Mouse (Mus musculus) T-helper 2 cell (primary cell): ENCODE data around the gene Adprhl1.

Experiments used
- in situ Hi-C: fragments of 300-600 bp; cut with MboI, MseI; formaldehyde crosslinking; loops from one replicate; pipeline ENCODE4 v1.15.1; 2025; ENCODE audit warnings: high pct_unique_total_duplicates

The Adprhl1 gene

DNA sequence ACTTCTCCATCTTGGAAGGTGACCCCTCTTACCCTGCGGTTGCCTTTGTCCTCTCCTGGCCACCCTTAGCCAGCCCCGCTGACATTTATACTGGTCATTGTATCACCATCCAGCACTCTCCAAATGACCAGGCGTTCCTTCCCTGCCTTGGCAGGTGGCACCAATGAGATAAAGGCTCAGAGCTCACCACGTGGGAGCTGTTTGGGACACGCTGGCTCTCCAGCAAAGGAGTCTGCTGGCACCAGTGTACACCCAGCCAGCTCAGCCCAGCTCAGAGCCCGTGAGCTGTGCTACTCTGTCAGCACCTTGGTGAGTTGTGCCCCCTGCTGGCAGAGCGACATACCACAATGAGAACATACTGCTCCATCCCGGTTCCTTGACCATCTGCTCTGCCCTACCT is at the start of gene Adprhl1:
Adprhl1 (minus strand) TSS at position 144 of the 400 bp plus-strand sequence.
- in situ Hi-C loops: no loop called here

DNA sequence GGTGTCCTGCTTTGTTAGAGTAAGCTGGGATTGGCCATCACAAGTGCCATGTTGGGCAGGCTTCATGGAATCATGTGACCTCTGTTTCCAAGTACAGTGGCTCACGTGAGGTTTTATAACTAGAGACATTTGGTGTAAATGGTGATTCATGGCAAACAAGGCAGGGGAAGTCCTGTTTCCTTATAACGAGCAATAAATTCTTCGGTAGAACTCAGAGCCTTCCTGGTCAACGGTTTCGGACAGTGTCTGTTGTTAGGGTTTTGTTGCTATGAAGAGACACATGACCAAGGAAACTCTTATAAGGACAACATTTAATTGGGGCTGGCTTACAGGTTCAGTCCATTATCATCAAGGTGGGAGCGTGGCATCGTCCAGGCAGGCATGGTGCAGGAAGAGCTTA is 47.1 kb upstream of the Adprhl1 start:
- in situ Hi-C loops: no loop called here

DNA sequence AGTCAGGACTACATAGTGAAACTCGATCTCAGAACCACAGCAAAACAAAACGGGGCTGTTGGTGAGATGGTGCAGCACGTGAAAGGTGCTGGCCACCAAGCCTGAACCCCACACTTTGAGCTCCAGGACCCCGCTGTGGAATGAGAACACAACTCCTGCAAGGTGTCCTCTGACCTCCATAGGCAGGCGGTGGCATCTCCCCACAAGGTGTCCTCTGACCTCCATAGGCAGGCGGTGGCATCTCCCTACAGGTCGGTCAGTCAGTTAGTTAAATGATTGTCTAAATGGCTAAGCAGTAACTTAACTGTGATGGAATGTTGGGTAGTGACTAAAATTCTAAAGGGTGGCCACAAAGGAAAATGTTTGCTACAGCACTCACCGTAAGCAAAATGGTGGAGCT is 45.6 kb upstream of the Adprhl1 start:
- in situ Hi-C loops: no loop called here

DNA sequence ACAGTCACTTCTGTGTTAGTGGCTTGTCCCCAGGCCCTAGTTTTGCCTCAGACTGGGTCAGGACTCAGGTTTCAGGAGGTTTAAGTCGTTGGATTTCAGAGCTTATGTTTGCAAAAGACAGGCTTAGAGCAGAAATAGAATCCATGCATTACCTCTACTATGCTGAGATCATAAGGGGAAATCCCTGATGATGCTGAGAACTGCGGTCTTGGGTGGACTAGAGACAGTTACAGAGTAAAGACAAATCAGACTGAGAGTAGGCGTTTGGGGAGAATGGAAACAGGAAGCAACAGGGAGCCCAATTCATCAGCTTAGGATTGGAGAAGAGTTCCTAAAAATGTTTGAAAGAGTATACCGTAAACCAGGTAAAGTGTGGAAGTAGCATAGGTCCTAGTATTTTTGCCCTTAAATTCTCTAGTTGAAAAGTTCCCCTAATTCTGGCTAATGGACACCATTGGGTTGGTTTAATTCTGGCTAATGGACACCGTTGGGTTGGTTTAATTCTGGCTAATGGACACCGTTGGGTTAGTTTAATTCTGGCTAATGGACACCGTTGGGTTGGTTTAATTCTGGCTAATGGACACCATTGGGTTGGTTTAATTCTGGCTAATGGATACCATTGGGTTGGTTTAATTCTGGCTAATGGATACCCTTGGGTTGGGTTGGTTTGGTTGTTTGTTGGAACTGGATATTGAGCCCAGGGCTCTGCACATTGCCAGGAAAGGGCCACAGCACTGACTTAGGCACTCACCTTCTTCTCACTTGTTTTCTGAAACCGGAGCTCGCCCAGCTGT is 39.9 kb upstream of the Adprhl1 start:
- in situ Hi-C loops: no loop called here

DNA sequence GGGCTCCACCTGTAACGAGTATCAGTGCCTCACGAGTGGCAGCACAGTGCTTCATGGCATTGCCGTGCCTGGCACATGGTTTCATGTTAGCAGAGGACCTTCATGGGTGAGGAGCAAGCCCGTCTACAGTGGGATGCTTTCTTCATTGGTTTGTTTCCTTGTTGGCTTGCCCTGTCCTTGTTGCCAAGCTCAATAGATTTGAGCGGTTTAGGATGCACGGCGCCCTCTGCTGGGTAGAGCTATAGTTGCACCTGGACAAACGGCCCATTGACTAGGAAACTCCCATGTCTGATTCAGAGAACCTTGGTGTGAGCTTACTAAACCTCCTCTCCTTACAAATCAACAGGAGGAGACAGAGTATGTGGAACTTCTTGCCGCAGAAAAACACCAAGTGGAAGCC is 38.4 kb upstream of the Adprhl1 start:
- in situ Hi-C loops: no loop called here

DNA sequence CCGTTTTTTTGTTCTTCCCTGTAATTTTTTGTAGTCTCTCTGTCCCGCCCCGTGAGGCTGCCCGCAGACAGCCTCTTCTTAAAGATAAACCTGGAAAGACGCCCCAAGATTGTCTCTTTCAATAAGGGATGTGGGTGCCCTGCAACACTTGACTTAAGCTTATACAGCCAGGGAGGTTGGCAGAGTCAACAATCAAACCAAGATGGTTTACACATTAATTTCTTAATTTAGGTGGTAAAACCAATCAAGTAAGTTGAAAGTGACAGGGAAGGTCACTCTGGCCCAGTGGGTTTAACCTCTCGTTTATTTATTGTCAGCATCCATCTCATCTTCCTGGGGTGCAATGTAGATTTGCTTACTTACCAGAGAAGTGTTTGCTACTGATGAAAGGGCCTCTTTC is 34.7 kb upstream of the Adprhl1 start:
- in situ Hi-C loops: loop anchor here (5.0 kb wide), 1 partner anchor 49 kb away; the partner anchor contains the start of gene Tfdp1

DNA sequence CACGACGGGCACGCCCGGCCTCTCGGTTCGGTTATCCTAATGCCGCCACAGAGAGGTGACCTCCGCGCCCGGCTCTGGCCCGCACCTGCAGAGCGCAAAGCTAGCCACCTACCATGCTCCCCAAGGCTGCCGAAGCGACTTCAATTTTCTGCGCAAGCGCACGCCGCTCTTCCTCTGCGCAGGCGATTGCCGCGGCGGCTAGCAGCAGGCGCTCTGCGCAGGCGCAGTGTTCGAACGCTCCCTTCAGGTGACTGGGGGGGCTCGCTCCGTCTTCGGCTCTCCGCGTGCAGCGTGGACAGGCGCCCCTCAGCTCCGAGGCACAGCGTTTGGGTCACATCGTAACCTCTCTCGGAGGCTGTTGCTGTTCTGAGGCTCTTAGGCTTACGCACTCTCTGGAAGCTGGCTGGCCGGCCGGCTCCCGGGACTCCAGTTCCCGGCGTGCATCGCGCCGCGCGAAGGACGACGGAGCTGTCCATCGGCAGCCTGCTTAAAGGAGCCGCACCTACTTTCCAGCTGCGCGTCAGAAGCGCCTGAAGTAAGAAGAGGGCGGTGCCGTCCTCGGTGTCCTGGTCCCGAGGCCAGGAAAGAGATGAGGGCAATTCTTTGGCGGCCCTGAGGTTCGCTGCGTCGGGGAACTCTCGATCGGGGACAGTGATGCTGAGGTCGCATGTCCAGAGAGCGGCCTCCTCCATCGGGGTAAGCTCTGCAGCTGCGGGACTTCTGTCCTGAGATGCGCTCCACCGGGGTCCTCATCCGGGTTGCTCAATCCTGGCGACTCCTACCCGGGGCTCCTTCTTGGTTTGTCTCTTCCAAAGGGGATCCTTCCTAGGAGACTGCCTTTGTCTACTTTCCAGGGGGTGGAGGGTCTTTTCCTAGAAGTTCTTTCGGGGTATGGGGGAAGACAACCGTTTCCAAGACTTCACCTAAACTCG is 34.0 kb upstream of the Adprhl1 start, which contains the start of the genes Dcun1d2 and Tmco3:
Dcun1d2 (minus strand) TSS at position 440 of the 932 bp plus-strand sequence.
Tmco3 (plus strand) TSS at position 499 of the 932 bp plus-strand sequence.
- in situ Hi-C loops: loop anchor here (5.0 kb wide), 1 partner anchor 49 kb away; the partner anchor contains the start of gene Tfdp1

DNA sequence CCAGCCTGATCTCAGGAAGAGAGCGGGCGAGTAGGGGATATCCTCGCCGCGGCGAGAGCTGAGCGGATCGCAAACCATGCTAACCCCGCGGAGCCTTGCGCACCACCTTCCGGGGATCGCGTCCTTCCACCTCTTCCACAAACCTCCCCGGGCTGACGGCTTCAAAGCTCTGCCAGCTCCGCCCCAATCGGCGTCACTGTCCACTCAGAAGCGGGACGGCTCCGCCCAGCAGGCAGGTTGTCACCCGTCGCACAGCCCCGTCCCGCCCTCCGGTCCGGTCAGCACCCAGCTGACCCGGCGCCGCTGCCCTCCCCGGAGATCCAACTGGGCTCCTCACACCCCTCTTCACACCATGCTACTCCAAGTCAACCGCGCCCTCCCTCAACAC is 33.3 kb upstream of the Adprhl1 start:
- in situ Hi-C loops: loop anchor here (5.0 kb wide), 1 partner anchor 50 kb away; the partner anchor contains the start of gene Tfdp1

DNA sequence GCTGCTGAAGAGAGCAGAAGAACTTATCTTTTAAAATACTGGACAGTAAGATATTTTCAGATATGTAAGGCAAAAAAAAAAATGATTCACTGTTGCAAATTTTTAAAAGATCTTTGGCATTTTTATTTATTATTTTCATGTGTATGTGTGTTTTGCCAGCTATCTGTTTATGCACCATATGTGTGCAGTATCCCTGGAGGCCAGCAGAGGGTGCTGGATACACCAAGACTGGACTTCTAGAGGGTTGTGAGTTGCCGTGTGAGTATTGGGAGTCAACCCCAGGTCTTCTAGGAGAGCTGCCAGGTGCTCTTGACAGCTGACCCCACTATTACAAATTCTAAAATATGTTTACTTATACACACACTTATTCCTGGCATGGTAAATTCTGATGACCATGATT is 29.2 kb upstream of the Adprhl1 start:
- in situ Hi-C loops: no loop called here

DNA sequence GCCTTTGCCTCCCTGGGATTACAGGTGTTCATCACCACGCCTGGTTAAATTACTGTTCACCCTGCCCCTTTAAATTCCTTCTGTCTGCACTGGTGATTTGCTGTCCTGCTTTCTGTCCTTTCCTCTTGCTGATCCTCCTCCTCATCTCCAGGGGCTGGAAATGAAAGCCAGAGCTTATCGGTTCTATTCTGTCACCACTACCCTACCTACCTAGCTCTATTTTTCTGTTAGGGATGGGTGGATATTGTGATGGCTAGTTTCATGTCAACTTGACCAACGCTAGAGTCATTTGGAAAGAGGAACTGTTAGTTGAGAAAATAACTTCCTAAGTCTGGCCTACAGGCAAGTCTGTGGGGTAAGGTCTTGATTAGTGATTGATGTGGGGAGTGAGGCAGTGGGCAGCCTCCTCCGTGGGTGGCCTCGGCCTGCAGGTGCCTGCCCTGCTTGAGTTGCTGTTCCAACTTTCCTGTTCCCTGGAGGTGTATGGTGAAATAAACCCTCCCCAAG is 23.0 kb upstream of the Adprhl1 start:
- in situ Hi-C loops: no loop called here

DNA sequence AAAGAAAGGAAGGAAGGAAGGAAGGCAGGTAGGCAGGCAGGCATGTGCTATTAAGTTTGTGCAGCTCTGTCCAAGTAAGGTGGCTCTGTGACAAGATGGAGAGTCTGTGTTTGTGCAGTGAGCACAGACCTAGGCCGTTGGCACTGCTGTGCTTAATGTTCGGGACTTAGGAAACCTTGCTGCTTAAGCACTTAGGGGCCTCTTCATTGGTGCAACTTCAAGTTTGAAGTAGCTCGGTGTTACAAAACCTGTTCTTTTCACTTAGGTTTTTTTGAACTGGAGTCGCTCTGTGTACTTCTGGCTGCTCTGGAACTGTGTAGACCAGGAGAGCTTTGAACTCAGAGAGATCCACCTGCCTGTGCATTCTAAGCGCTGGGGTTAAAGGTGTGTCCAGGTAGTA is 18.9 kb upstream of the Adprhl1 start:
- in situ Hi-C loops: no loop called here

DNA sequence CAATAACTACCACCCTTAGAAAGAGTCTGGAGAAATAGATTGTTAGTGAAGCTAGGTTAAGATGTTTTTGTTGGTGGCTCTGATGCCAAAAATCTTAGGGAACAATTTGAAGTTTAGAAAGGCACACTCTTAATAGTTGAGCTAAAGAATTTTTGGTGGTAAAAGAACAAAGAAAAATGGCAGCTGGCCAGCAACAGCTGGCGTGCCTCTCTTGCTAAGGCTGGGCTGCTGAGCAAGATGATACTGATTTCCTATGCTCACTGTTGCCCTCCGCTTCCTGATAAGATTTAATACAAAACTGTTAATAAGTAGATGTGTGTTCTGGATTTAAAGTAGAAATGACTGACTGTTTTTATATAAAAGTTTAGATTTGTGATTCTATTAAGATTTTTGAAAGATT is 13.6 kb upstream of the Adprhl1 start:
- in situ Hi-C loops: no loop called here

DNA sequence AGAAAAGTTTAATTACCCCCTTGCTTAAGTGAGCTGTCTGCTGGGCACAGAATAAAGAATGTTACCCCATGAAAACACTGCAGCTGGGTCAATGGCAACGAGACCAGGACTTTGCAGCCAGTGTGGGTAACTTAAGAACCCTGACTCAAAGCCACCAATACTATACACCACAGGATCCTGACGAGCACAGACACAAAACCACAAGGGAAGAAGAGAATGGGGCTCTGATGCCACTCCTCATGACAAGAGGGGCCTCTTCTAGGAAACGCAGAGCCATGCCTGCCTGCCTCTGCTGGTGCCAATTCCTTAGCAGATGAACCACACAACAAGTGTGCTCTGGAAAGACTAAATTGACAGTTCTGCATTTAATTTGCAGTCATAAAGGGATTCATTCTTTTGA is 9.4 kb upstream of the Adprhl1 start:
- in situ Hi-C loops: loop anchor here (5.0 kb wide), 1 partner anchor 301 kb away; no protein-coding TSS in a partner anchor

DNA sequence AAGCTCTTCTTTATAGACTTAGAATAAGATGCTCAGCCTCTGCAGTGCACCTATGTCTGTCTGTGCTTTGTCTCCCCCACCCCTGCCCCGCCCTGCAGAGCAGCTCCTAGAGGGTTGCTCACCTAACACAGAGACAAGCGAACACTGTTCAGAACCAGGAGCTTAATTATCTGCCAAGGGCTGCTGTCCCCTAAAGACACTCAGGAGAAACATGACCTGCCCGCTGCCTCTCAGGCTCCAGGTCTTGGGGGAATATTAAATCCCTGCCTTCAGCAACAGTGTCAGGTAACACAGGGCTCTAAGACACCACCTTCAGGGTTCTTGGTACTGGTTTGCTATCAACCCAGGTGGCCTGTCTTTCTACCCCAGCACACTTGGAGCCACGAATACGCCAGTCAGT is 549 bp downstream of the Adprhl1 start:
- in situ Hi-C loops: no loop called here

DNA sequence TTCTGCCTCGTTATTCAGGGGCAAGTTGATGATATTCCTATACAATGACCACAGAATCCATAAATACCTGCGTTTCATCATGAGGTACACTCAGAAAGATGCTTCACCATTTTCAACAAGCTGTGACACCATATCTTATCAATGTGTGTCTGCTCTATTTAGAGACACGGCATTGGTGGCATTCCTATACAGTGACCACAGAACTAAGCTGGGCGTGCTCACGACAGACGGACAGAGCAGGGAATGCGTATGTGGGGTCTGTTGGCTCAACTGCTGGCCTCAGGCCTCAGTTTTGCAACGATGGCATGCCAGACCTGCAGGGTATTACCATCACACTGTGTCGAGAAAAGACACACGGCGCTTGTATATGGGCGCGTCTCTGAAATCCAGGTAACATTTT is 1.1 kb downstream of the Adprhl1 start:
- in situ Hi-C loops: no loop called here

DNA sequence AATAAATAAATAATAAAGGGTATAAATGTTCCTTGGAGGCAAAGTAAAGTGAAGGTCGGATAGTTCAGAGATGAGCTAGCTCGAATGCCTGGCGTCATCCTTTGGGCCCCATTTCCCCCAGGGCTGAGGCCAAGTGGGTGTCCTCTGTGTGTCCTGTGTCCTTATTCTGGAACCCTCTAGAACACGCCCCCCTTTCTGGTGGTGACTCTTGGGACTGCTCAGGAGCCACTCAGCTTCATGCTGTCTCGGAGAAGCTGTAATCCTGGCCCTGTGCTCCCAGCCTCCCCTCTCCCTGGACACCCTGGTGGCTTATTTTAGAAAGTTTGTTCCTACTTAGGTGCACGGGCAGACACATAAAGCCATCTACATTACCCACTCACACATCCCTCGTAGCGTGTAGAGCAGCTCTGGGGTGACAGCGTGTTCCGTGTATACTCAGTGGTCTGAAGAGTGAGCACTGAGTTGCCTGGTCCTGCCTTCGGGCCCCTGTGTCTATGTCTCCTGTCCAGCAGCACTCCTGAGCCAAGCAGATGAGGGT is 9.6 kb downstream of the Adprhl1 start:
- in situ Hi-C loops: no loop called here

DNA sequence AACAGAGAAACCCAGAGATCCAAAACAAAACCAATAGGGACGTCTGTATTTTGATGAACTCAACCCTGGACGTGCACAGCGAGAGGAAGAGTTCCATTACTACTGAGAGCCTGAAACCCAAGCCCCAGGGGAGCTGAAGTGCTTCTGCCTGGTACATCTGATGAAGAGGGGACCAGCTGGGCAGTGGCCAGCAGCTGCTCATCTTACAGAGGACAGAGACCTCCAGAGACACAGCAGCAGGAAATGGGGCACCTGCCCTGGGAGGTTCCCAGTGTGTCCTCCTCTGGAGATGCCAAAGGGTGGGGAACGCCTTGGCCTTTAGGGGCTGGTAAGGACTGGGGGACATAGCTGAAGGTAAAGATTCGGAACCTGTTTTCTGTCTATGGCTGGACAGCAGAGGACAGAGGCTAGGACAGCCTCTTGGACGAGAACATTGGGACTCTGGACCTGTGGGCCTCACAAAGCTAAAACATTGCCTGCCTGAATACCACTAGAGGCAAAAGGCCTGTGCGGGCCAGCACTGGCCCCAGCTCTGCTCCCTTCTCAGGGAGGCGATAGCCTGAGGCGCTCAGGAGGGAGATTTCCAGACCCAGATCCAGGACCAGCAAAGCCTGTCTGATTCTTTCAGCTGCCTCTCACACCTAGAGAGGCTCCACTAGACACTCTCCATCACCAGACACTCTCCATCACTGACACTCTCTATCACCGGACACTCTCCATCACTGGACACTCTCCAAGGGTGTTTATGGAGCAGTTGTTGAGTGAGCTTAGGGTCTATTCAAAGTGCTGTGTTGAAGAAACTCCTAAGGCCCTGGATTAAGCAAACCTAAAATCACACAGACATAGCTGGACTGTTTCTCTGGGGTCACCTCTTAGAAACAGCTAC is 10.7 kb downstream of the Adprhl1 start:
- in situ Hi-C loops: no loop called here

DNA sequence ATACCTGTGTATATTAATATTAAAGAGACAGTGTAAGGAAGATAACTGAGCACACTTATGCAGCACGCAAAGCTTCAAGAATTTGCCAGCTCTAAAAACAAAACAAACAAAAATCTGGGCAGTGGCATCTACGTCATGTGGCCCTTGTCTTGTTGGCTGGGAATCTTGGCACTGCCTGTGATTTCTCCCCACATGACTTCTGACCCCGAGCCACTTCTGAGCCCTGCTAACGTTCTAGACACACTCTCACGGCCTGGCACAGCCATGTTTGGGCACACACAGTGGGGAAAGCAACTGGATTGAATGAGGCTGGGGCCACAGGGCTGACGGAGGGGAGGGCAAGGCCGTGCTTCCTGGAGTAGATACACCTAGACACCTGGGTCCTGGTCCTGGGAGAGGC is 13.3 kb downstream of the Adprhl1 start:
- in situ Hi-C loops: no loop called here

DNA sequence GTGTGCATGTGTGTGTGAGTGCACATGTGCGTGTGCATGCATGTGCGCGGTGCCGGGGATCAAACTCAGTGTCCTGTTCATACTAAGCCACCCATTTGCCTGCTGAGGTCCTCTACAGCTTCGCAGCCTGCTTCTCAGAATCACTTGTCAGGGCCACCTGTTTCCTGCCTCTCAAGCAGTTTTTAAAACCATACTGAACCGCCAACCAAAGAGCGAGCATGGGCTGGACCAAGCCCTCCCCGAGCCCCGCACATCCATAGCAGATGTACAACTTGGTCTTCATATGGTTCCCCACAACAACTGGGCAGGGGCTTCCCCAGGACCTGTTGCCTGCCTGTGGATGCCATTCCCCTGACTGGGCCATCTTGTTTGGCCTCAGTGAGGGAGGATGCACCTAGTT is 13.9 kb downstream of the Adprhl1 start:
- in situ Hi-C loops: no loop called here

DNA sequence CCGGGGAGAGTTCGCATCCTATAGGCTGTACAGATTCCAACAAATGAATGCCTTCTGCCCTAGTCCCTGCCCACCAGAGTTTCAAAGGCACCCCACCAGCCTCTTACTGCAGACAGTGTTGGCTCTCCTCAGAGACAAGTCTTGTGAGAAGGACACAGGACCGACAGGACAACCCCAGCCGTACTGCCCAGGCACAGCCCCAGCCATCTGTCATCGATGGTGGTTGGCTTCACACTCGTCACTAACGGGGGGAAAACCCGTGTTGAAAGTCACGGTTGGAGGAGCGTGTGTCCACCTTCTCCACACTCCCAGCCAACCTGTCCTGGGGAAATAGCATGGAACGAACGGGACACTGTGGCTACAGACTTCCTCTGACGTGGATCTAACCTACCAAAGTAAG is 19.2 kb downstream of the Adprhl1 start:
- in situ Hi-C loops: no loop called here

DNA sequence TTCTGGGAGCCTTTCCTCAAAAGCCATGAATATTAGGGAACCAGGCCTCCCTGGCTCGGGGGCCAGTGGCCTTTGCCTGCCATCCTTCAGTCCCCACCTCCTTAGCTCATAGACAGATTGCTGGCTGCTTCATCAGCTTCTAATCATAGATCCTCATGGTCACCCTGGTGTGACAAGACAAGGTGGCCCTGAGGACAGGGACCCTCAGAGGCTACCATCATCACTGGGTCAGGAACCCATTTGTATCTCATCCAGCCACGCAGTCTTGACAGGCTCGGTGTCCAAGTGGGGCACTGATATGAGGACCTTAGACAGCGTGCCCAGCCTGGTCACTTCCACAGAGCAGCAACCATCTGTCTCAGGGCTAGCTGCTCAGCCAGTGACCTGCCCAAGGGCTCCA is 23.5 kb downstream of the Adprhl1 start:
- in situ Hi-C loops: no loop called here
